Mouse (Mus musculus) right cerebral cortex, postnatal 10 days (tissue): ENCODE measurements around the gene Myrip.

Experiments used
- DNase-seq, 2 experiments: peaks; one replicate each; pipeline ENCODE4 v3.0.0; 2021; ENCODE audit warnings: low spot score in 2 of 2

The Myrip gene

GRCm38 (mm10) chr9:120455768-120456655, 154.7 kb downstream of the Myrip start:
- DNase-seq, result peak; percentile 73 to 81

- no peak for DNase-seq
Measured at GRCm38 (mm10) chr9:120470431-120470830, 169.1 kb downstream of the Myrip start.

- peak in 1 of 2 experiments; percentile 21 for DNase-seq
Measured at GRCm38 (mm10) chr9:120481644-120482043, 180.3 kb downstream of the Myrip start.

DNA sequence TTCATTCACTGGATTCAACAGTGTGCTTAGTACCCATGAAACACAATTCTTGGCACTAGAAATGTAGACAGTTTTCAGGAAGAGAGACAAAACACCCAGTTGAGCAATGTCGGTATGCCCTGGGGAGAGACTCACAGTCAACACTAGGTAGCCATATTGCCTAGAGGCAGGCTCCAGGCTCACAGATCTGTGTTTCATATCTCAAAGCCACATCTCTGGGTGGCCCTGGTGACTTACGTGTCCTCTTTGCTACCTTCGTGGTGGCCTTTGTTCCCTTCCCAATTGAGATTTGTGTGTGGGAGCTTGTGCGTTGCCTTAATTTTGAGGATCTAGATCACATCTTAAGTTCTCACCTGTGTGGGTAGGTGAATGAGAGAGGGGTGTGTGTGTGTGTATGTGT, 181.1 kb downstream of the Myrip start:
- DNase-seq, result no peak

GRCm38 (mm10) chr9:120483101-120483500, 181.8 kb downstream of the Myrip start:
- DNase-seq, result no peak

GRCm38 (mm10) chr9:120487076-120487475, 185.8 kb downstream of the Myrip start:
- DNase-seq, result no peak

- no peak for DNase-seq
Measured at GRCm38 (mm10) chr9:120491509-120491908, 190.2 kb downstream of the Myrip start.

DNA sequence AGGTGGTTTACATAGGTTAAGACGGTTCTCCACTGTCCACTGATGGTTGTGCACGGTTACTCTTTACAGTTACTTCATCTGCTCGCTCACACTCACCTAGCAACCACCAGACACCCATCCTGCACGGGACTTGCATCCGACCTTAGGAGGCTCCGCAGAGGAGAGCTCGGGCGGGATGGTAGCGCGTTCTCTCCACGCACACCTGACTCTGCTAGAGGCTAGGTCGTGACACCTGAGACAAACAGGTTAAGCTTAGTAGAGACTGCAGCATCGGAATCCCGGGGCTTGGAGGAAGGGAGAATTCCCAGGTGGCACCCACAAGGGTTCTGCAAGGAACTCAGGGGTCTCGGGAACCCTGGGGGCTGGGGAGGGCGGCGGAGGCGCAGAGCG, 190.7 kb downstream of the Myrip start, which contains the start of gene Eif1b:
TSS of gene Eif1b (plus strand) at position 223 of the 390 bp plus-strand sequence.
- DNase-seq, result no peak

DNA sequence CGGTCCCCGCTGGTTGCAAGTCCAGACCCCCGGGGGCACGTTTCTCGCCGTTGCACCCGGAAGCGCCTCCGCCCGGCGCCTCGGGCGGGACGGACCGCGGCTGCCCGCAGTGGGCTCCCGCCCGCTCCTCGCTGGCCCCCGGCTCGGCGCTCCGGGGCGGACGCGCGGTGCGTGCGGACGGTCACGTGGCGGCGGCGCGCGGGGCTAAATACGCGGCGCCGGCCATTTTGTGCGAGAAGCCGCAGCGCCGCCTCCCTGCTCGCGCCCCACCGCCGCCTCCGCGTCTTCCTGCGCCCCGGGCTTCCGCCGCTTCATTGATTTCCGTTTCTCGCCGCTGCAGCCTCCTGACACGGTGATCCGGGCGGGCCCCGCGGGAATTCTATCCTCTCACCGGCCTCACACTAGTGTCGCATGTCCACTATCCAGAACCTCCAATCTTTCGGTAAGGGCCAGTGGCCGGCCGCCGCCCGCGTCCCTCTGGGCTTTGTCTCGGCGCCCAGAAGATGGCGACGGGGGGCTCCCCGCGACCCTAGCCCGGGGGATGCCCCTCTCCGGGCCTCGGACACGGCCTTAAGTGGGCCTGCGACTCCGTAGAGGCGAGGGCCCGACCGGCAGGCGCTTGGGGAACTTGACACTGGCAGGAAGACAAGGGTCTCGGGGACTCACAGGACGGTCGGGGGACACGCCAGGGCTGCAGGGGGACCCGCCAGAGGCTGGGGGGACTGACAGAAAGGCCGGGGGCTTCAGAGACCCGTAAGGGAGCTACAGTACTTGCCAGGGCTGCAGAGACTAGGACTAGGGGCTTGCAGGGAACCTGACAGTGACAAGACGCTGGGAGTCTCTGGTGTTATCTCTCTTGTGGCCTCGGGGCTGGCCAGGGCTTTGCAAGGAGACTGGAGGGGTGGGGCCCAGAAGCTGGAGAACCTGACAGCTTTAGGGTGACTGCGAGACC, 191.4 kb downstream of the Myrip start:
- DNase-seq, result peak; percentile 90 to 91

DNA sequence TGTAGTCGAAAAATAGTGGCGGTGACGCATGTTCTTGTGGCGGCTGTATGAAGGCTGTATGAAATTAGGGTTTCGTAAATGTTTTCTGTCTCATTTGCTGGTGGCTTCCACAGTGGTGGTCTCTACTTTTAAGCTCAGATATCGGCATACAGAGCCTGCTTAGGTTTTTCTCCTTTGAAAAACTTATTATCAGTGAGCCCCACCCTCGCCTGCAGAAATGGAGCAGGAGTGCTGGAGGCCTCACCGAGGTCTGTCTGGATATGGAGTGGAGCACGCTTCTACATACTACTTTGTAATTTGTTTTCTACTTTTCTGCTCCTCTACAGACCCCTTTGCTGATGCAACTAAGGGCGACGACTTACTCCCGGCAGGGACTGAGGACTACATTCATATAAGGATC, 192.5 kb downstream of the Myrip start:
- no peak for DNase-seq

- peak; percentile 77 to 79 for DNase-seq
Measured at GRCm38 (mm10) chr9:120496691-120497090, 195.4 kb downstream of the Myrip start.

- DNase-seq, result no peak
Measured at GRCm38 (mm10) chr9:120497983-120498382, 196.7 kb downstream of the Myrip start.

GRCm38 (mm10) chr9:120501191-120501902, 200.0 kb downstream of the Myrip start:
- DNase-seq, result no peak

GRCm38 (mm10) chr9:120502013-120502412, 200.7 kb downstream of the Myrip start:
- DNase-seq, result peak; percentile 78 to 85

DNA sequence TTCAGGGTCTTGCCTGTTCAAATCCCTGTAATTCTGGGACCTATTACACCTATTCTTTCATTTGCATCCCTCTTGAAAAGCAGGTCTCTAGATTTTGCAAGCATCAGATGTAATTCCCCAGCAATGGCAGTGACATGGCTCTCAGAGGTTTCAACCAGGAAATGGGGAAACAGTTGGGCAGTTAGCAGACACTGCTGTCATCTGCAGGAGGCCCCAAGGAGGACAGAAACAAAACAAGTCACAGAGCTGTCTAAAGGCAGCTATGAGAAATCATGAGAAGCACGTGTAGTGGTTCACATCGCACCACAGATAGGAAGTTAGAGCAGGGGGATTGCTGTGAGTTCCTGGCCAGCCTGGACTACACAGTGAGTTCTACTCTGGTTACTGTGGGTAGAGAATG, 203.1 kb downstream of the Myrip start:
- no peak for DNase-seq

DNA sequence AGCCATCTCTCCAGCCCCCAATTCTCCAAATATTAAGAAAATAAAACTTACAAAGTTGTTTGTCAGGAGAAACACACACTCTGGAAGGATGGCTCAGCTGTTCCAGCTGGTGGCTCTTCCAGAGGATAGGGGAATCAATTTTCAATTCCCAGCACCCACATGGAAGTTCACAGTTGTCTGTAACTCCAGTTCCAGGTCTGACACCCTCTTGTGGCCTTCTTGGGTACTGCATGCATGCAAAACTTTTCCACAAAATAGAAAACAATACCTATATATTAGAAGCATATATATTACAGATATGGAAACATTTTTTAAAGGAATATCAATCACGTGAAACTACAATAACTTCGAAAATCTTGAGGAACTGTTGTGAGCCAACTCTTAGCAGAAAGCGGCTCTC, 210.5 kb downstream of the Myrip start:
- no peak for DNase-seq

GRCm38 (mm10) chr9:120516720-120517119, 215.4 kb downstream of the Myrip start:
- DNase-seq, result no peak

GRCm38 (mm10) chr9:120518946-120519345, 217.6 kb downstream of the Myrip start:
- no peak for DNase-seq

GRCm38 (mm10) chr9:120519469-120520125, 218.3 kb downstream of the Myrip start:
- DNase-seq, result peak in 1 of 2 experiments; percentile 53

DNA sequence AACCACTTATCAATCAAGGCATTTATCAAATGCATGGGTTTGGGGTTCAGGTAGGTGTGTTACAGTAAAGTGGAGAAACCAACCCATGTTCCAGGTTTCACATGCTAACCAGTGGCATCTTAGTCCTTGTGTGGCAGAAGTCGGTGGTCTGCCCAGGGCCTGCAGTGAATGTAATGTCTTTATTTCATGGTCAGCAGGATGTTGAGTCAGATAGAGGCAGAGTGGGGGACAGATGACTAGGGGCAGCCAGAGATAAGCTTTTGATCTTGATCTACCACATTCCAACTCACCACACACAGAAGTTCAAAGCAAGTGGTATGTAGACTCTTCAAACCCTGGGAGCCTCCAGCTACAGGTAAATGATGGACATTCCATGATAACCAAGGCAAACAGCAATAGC, 219.8 kb downstream of the Myrip start:
- DNase-seq, result no peak
